In genomic region chr12:11435246-11436022, GRCm38 (mm10) we compare ENCODE assay signal across 10 mouse cellular contexts. TPM values are rescaled to one million over a fixed set of nuclear protein-coding genes. Genes with fewer than 3 reads are reported as not detected.
DNase-seq lines count a peak whose midpoint lies in the region; ATAC-seq and TF ChIP-seq lines count a peak whose summit lies in the region.
"Had no signal": no experiment of that assay in that cellular context is flagged by ENCODE, and none has a peak within 500 bp of the region (broad histone marks: within the 10 kb centered on the region; RNA-seq: fewer than 3 reads in every experiment).

No protein-coding gene starts in this region.

- H3K4me3 ChIP-seq in heart, embryonic 10.5 days: peak overlapping the region; percentile 58
- peak overlapping the region; percentile 35 for H3K4me3 ChIP-seq in limb, embryonic 11.5 days (ENCODE audit: low read depth, low read length)
- H3K4me3 ChIP-seq in stomach, postnatal 0 days (ENCODE audit: low read depth, low read length): peak overlapping the region; percentile 37

- WGBS in heart, embryonic 10.5 days: 8% methylated on average over 15 of the region's 15 CpGs
- WGBS in limb, embryonic 11.5 days: 8% methylated on average over 15 of the region's 15 CpGs
- 9% methylated on average over 15 of the region's 15 CpGs for WGBS in stomach, postnatal 0 days

- H3K4me1 ChIP-seq in heart, embryonic 10.5 days: peaks cover 23% of the 10 kb centered on the region
- peaks cover 8% of the 10 kb centered on the region; the same call in 1 of the 2 replicates for H3K4me1 ChIP-seq in limb, embryonic 11.5 days (ENCODE audit: control insufficient read depth, insufficient read depth, low read length)
- H3K4me1 ChIP-seq in stomach, postnatal 0 days (replicated peaks; ENCODE audit: control insufficient read depth, insufficient read depth): no peaks in the 10 kb centered on the region

- peaks cover 20% of the 10 kb centered on the region for H3K27me3 ChIP-seq in heart, embryonic 10.5 days (ENCODE audit: insufficient read depth, poor library complexity, severe bottlenecking)
- no peaks in the 10 kb centered on the region; the same call in 1 of the 2 replicates for H3K27me3 ChIP-seq in limb, embryonic 11.5 days (ENCODE audit: control insufficient read depth, insufficient read depth, low read length)
- H3K27me3 ChIP-seq in stomach, postnatal 0 days (ENCODE audit: control insufficient read depth, insufficient read depth, low read length): no peaks in the 10 kb centered on the region

- no peaks in the 10 kb centered on the region for H3K36me3 ChIP-seq in heart, embryonic 10.5 days
- no peaks in the 10 kb centered on the region for H3K36me3 ChIP-seq in limb, embryonic 11.5 days (ENCODE audit: control insufficient read depth, insufficient read depth, low read length)
- H3K36me3 ChIP-seq in stomach, postnatal 0 days (ENCODE audit: control insufficient read depth, insufficient read depth, low read length): no peaks in the 10 kb centered on the region

- H3K9me3 ChIP-seq in heart, embryonic 10.5 days: no peaks in the 10 kb centered on the region
- H3K9me3 ChIP-seq in limb, embryonic 11.5 days (ENCODE audit: control insufficient read depth, low read length): no peaks in the 10 kb centered on the region
- no peaks in the 10 kb centered on the region for H3K9me3 ChIP-seq in stomach, postnatal 0 days (ENCODE audit: control insufficient read depth, low read length)

- no peak for DNase-seq in heart, embryonic 10.5 days (ENCODE audit: low spot score)
- no peak for DNase-seq in heart, postnatal 14 days
- DNase-seq in right cerebral cortex, adult 2 months (ENCODE audit: low spot score in 2 of 2): peak; percentile 25 to 36
- no peak for DNase-seq in right cerebral cortex, postnatal 14 days
- DNase-seq in limb, embryonic 11.5 days (ENCODE audit: low spot score): peak; percentile 22
- no peak for DNase-seq in stomach, postnatal 0 days (ENCODE audit: low spot score)
- DNase-seq in adrenal gland, postnatal 10 days: no peak
- DNase-seq: kidney, adult 11 months had no signal

- TF ChIP-seq EP300 in stomach, postnatal 0 days (optimal IDR thresholded peaks at IDR 0.05): no peak

- no peak for TF ChIP-seq CTCF in stomach, postnatal 0 days (IDR thresholded peaks at IDR 0.05; ENCODE audit: low read depth)

- H3K27ac ChIP-seq in heart, embryonic 10.5 days: no peak overlapping the region
- H3K27ac ChIP-seq in limb, embryonic 11.5 days (replicated peaks; ENCODE audit: low read depth, low read length): no peak overlapping the region
- H3K27ac ChIP-seq in stomach, postnatal 0 days (replicated peaks): no peak overlapping the region

- no peak for ATAC-seq in limb, embryonic 11.5 days (ENCODE audit: insufficient number of reproducible peaks, low FRiP score, low TSS enrichment, low read depth)
- ATAC-seq in stomach, postnatal 0 days (ENCODE audit: low FRiP score, low TSS enrichment): no peak
- no peak for ATAC-seq in granulocyte monocyte progenitor cell, adult 5-6 weeks (replicated peaks; ENCODE audit: poor library complexity, severe bottlenecking)

- intact Hi-C loops in heart, postnatal 14 days (cut with DNase I): loop anchor here (2.0 kb wide), 1 partner anchor 85 kb away; no protein-coding TSS in a partner anchor

- peak overlapping the region; percentile 69 for H3K4me2 ChIP-seq in limb, embryonic 11.5 days (ENCODE audit: low read depth, severe bottlenecking)
- peak overlapping the region; percentile 58 for H3K4me2 ChIP-seq in stomach, postnatal 0 days (replicated peaks; ENCODE audit: low read depth)

- H3K9ac ChIP-seq in limb, embryonic 11.5 days (ENCODE audit: low read length): no peak overlapping the region
- H3K9ac ChIP-seq in stomach, postnatal 0 days (ENCODE audit: low read length): no peak overlapping the region

RNA-seq across cellular contexts. Expression of gene Vsnl1, which starts 1.0 kb away (rescaled TPM):
- 6.3 and 22.3 TPM in 2 replicates for polyA plus RNA-seq in heart, embryonic 10.5 days (2016; fragmentation: Nextera tagmentation; extraction: Ambion mirVana)
- under 1 TPM; 0.29 to 0.81 TPM for total RNA-seq in heart, postnatal 14 days (2021)
- polyA plus RNA-seq in limb, embryonic 11.5 days (2014; fragmentation: Nextera tagmentation; extraction: Ambion mirVana): 0.28 and 0.67 TPM in 2 replicates
- polyA plus RNA-seq in stomach, postnatal 0 days (2015; fragmentation: Nextera tagmentation; extraction: Ambion mirVana): 0.65 and 0.72 TPM in 2 replicates
- not detected in 2 replicates for total RNA-seq in granulocyte monocyte progenitor cell, adult 5-6 weeks (2014; fragmentation: Nextera tagmentation)
- not detected in 2 replicates for total RNA-seq in granulocyte monocyte progenitor cell, adult 5-6 weeks (2017)
- total RNA-seq in adrenal gland, postnatal 10 days (2021): 10 to 100 TPM; 18.2 to 26.9 TPM

RNA-seq across cellular contexts. Expression of gene Rad51ap2, which starts 20.4 kb away (rescaled TPM):
- 0.30 and 0.33 TPM in 2 replicates for polyA plus RNA-seq in heart, embryonic 10.5 days (2016; fragmentation: Nextera tagmentation; extraction: Ambion mirVana)
- total RNA-seq in heart, postnatal 14 days (2021): not detected
- polyA plus RNA-seq in limb, embryonic 11.5 days (2014; fragmentation: Nextera tagmentation; extraction: Ambion mirVana): 0.09 and 0.28 TPM in 2 replicates
- 0.33 and 0.38 TPM in 2 replicates for polyA plus RNA-seq in stomach, postnatal 0 days (2015; fragmentation: Nextera tagmentation; extraction: Ambion mirVana)
- total RNA-seq in granulocyte monocyte progenitor cell, adult 5-6 weeks (2014; fragmentation: Nextera tagmentation): not detected in 2 replicates
- total RNA-seq in granulocyte monocyte progenitor cell, adult 5-6 weeks (2017): not detected in 2 replicates
- under 1 TPM; 0.12 to 0.58 TPM for total RNA-seq in adrenal gland, postnatal 10 days (2021)
- polyA plus RNA-seq: adrenal gland, adult 2 months had no signal

Comparison
In these comparisons a context has a peak if more than half of its experiments do, and no peak if none do; other contexts are left out.
1. DNase-seq: peak in right cerebral cortex, adult 2 months (2 of 2) and limb, embryonic 11.5 days (single experiment); none in heart, embryonic 10.5 days (single experiment), heart, postnatal 14 days (0 of 2), right cerebral cortex, postnatal 14 days (single experiment), stomach, postnatal 0 days (single experiment) and adrenal gland, postnatal 10 days (single experiment).
2. RNA of gene Vsnl1, which starts 1.0 kb away (total RNA-seq): 18.2 to 26.9 TPM in adrenal gland, postnatal 10 days; 0.29 to 0.81 TPM in heart, postnatal 14 days and not detected in granulocyte monocyte progenitor cell, adult 5-6 weeks; every median in the first group is over 10 times any median in the second.
3. Peak in every context shown above with its lines, with median percentiles within 50 percentile points of each other: H3K4me3 ChIP-seq.